Mouse (Mus musculus) forebrain, embryonic 10.5 days (tissue): ENCODE measurements at regions not wholly inside any gene's neighbourhood (a gene's known extent, or its start where the extent isn't known, plus 50 kb on each side); places are given as distances from the start of the nearest gene placed in this dataset.

Experiments used
- DNase-seq: peaks from one replicate; pipeline ENCODE4 v3.0.0-alpha.2; 2017; ENCODE audit warnings: low spot score; ENCODE audit errors: extremely low spot score
- H3K27ac ChIP-seq: fragments of 300-500 bp; sonication (generic); 2 replicates; pipeline ENCODE4 v1.5.1; 2016; ENCODE audit warnings: mild to moderate bottlenecking
- H3K27me3 ChIP-seq: fragments of 300-500 bp; sonication (generic); 2 replicates; pipeline ENCODE4 v1.6.1; 2016; ENCODE audit warnings: mild to moderate bottlenecking; ENCODE audit not compliant: poor library complexity, severe bottlenecking
- H3K36me3 ChIP-seq: fragments of 300-500 bp; sonication (generic); replicated peaks from 2 replicates; pipeline ENCODE4 v1.6.1; 2016; ENCODE audit warnings: mild to moderate bottlenecking, moderate library complexity
- H3K4me1 ChIP-seq: fragments of 300-500 bp; sonication (generic); 2 replicates; pipeline ENCODE4 v1.6.1; 2016
- H3K4me3 ChIP-seq: fragments of 300-500 bp; sonication (generic); 2 replicates; pipeline ENCODE4 v1.5.1; 2016; ENCODE audit warnings: mild to moderate bottlenecking, moderate library complexity
- H3K9me3 ChIP-seq: fragments of 300-500 bp; sonication (generic); 2 replicates; pipeline ENCODE4 v1.6.1; 2016; ENCODE audit warnings: mild to moderate bottlenecking, moderate library complexity
- WGBS: fragments of 180-500 bp; shearing (Covaris S2); methylation state at CpG from one replicate; pipeline ENCODE4 v1.1.7; 2016; 5-methylcytosine and 5-hydroxymethylcytosine counted together

DNA sequence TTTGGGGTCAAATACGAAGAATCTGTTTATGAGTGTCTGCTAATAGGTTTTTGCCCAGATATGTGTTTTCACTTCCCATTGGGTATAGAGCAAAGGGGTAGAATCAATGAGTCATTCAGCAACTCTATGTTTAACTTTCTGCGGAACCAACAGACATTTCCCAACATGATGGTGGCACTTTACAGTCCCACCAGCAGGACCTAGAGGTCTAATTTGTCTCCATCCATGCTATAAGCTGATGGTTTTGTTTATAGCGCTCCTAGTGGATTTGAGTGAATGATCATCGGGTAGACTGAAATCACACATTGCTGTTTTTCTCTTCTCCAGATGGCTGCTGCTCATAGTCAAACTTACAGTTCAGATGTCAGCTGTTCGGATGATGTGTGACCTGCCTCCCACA, 99.7 kb upstream of the Arid5b start:
- no peak overlapping the region for H3K4me3 ChIP-seq
- no peak for DNase-seq
- 94% methylated on average over 5 of the region's 5 CpGs for WGBS
- no peaks in the 10 kb centered on the region for H3K4me1 ChIP-seq
- no peaks in the 10 kb centered on the region for H3K27me3 ChIP-seq
- H3K27ac ChIP-seq = no peak overlapping the region
- no peaks in the 10 kb centered on the region for H3K36me3 ChIP-seq
- H3K9me3 ChIP-seq = no peaks in the 10 kb centered on the region

GRCm38 (mm10) chr10:68377479-68377878, 98.9 kb upstream of the Arid5b start:
- no peaks in the 10 kb centered on the region for H3K9me3 ChIP-seq
- no peaks in the 10 kb centered on the region for H3K27me3 ChIP-seq
- no peaks in the 10 kb centered on the region for H3K36me3 ChIP-seq
- H3K4me3 ChIP-seq = no peak overlapping the region
- no peaks in the 10 kb centered on the region for H3K4me1 ChIP-seq
- no peak for DNase-seq
- WGBS = 96% methylated on average over 4 of the region's 4 CpGs
- no peak overlapping the region for H3K27ac ChIP-seq

GRCm38 (mm10) chr10:68373875-68374274, 95.3 kb upstream of the Arid5b start:
- WGBS = 90% methylated on average over 5 of the region's 5 CpGs

DNA sequence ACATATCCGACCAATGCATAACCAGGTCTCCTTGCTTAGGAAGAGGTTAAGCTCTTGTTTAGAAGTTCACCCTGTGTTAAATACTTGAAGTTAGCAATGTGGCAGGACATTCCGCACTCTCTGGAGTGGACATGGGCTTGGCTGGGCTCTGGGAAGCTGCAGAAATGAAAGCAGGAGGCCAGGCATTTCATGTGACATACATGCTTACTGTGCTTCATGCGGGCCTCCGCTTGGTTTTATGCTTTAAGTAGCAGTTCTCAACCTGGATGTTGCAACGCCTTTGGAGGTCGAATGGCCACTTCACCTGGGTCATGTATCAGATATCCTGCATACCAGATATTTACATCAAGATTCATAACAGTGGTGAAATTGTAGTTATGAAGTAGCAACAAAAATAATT, 93.2 kb upstream of the Arid5b start:
- Histone ChIP-seq H3K9me3 (no peaks in the 10 kb centered on the region), H3K27me3 (no peaks in the 10 kb centered on the region), H3K4me3 (no peak overlapping the region), H3K36me3 (no peaks in the 10 kb centered on the region), H3K27ac (no peak overlapping the region), H3K4me1 (no peaks in the 10 kb centered on the region)
- WGBS = 93% methylated on average over 6 of the region's 6 CpGs
- DNase-seq = no peak

More at GRCm38 (mm10) chr10:68373875-68374274, 95.3 kb upstream of the Arid5b start:
- no peaks in the 10 kb centered on the region for H3K27me3 ChIP-seq
- no peak overlapping the region for H3K27ac ChIP-seq
- H3K9me3 ChIP-seq = no peaks in the 10 kb centered on the region
- no peak overlapping the region for H3K4me3 ChIP-seq
- DNase-seq = no peak
- no peaks in the 10 kb centered on the region for H3K36me3 ChIP-seq
- H3K4me1 ChIP-seq = no peaks in the 10 kb centered on the region

DNA sequence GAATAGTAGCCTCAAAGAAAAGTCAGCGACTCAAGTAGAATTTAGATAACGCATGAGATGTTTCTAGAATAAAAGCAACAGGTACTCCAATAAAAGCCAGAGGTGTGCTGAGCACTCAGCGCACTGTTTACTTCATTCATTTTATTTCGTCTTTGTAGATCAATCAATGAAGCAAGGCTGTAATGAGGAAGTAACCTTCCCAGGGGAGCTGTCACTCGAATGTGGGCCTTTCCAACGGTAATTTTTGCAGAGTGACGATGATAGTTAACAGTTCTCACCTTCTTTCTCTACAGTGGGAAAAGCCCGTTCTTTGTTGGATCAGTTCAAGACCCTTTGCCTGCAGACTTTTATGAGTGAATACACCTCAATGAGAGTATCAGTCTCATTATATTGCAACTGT, 92.4 kb upstream of the Arid5b start:
- WGBS = 92% methylated on average over 8 of the region's 8 CpGs
- Histone ChIP-seq H3K4me1 (no peaks in the 10 kb centered on the region), H3K36me3 (no peaks in the 10 kb centered on the region), H3K4me3 (no peak overlapping the region), H3K27me3 (no peaks in the 10 kb centered on the region), H3K27ac (no peak overlapping the region), H3K9me3 (no peaks in the 10 kb centered on the region)
- no peak for DNase-seq

DNA sequence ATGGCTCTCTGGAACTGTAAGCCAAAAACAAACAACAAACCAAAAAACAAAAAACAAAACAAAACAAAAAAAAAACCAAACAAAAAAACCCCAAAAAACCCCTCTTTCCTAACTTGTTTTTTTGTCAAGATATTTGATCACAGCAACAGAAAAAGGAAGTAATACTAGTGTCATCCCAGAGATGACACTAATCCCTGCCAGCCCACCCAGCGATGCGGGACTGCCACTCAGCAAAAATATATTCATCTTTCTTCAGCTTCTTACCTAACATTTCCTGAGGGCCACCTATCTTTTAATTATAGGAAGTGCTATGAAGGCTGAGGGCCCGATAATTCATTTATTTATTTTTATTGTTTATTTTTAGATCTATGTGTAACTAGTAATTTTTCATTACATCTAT, 88.3 kb upstream of the Arid5b start:
- H3K4me3 ChIP-seq = no peak overlapping the region
- no peaks in the 10 kb centered on the region for H3K4me1 ChIP-seq
- no peaks in the 10 kb centered on the region for H3K36me3 ChIP-seq
- no peaks in the 10 kb centered on the region; the same call in 1 of the 2 replicates for H3K9me3 ChIP-seq
- DNase-seq = no peak
- H3K27ac ChIP-seq = no peak overlapping the region
- no peaks in the 10 kb centered on the region for H3K27me3 ChIP-seq
- WGBS = 96% methylated on average over 3 of the region's 3 CpGs

DNA sequence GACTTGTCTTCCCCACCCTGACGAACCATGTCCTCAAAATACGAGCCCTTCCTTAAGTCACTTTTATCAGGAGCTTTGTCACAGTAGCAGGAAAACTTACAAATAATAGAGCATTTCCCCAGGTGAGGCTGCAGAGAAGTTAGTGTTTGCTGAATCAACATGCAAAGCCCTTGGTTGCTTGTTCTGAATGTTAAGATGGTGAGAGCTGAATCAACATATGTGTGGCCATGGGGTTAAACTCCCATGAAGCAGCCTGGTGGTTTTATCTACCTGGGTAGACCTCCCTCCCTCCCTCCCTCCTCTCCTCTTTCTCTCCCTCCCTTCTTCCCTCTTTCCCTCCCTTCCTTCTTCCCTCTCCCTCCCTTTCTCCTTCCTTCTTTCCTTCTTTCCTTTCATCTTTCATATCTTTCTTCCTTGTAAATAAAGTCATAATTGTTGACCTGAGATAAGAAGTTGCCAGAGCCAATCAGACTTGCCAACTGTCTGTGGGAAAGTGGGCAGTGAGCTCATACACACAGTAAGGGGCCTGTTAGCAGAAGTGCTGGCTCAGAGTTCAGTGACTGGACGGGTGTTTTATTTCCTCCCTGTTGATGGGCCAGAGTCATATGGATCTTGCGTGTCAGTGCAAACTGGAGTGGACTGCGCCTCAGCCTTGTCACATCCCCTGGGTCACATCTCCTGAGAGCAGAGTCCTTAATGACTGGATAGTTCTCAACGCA, 82.4 kb upstream of the Arid5b start:
- Histone ChIP-seq H3K4me1 (peaks cover 7% of the 10 kb centered on the region), H3K27me3 (no peaks in the 10 kb centered on the region), H3K27ac (no peak overlapping the region), H3K36me3 (no peaks in the 10 kb centered on the region), H3K4me3 (no peak overlapping the region), H3K9me3 (no peaks in the 10 kb centered on the region; the same call in 1 of the 2 replicates)
- 84% methylated on average over 6 of the region's 6 CpGs for WGBS
- no peak for DNase-seq

GRCm38 (mm10) chr10:68359135-68359534, 80.6 kb upstream of the Arid5b start:
- H3K4me1 ChIP-seq = peaks cover 25% of the 10 kb centered on the region
- no peak for DNase-seq
- H3K27me3 ChIP-seq = no peaks in the 10 kb centered on the region
- WGBS = 98% methylated on average over 2 of the region's 2 CpGs
- H3K36me3 ChIP-seq = no peaks in the 10 kb centered on the region
- H3K27ac ChIP-seq = no peak overlapping the region
- no peaks in the 10 kb centered on the region for H3K9me3 ChIP-seq
- H3K4me3 ChIP-seq = no peak overlapping the region

- no peak for DNase-seq
- no peaks in the 10 kb centered on the region for H3K9me3 ChIP-seq
- WGBS = 80% methylated on average over 6 of the region's 6 CpGs
- no peaks in the 10 kb centered on the region for H3K36me3 ChIP-seq
- H3K4me3 ChIP-seq = no peak overlapping the region
- no peaks in the 10 kb centered on the region for H3K27me3 ChIP-seq
- no peak overlapping the region for H3K27ac ChIP-seq
- peaks cover 44% of the 10 kb centered on the region for H3K4me1 ChIP-seq
Measured at GRCm38 (mm10) chr10:68356973-68357372, 78.4 kb upstream of the Arid5b start.

DNA sequence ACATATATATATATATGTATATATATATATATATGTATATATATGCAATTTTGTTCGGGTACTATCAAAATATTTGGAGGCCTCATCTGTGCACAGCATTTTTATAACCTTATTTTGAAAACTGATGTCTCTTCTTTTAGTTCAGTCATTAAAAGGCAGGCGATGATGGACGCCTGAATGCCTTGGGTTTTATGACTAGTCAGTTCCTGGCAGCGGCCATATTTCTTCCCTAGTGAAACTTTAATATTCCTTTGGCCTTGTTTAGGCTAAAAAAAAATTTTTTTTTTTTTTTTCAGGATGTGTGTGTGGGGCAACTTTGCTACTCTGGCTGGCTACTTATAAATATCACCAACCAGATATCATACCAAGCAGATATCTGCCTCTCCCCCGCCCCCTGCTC, 78.0 kb upstream of the Arid5b start:
- Histone ChIP-seq H3K27ac (no peak overlapping the region), H3K4me3 (no peak overlapping the region), H3K36me3 (no peaks in the 10 kb centered on the region), H3K27me3 (no peaks in the 10 kb centered on the region), H3K4me1 (peaks cover 47% of the 10 kb centered on the region), H3K9me3 (no peaks in the 10 kb centered on the region)
- WGBS = 90% methylated on average over 5 of the region's 5 CpGs
- no peak for DNase-seq

GRCm38 (mm10) chr10:68356093-68356485, 77.5 kb upstream of the Arid5b start:
- no peak overlapping the region for H3K4me3 ChIP-seq
- WGBS = 43% methylated on average over 6 of the region's 6 CpGs
- H3K27me3 ChIP-seq = no peaks in the 10 kb centered on the region
- no peaks in the 10 kb centered on the region for H3K36me3 ChIP-seq
- H3K4me1 ChIP-seq = peaks cover 47% of the 10 kb centered on the region
- H3K9me3 ChIP-seq = no peaks in the 10 kb centered on the region
- peak overlapping the region; percentile 53; the same call in 1 of the 2 replicates for H3K27ac ChIP-seq
- DNase-seq = no peak

DNA sequence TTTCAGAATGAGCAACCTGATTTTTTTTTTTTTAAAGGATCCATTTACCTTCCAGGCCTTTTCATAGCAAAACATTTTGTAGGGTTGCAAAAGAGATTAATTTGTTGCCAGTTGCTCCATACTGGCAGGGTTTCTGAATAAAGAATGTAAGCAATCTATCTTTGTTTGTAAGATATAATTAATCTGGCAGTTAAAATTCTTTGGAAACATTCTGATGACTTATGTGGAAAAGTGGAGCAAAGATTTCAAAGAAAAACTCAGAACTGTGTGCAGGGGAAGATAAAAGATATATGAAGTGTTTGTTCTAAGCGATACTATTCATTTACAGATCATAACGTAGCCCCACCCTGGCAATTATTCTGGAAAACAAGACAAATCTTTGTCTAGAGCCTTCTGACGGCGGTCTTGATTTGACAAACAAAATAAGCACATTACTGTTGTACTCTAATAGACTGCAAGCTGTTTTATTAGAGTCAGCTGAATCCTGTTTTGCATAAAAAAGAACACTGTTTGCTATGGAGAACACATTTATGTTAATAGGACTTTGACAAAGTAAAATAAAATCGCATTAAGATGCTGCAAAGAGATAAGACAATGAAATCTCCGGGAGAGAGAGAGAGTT, 77.0 kb upstream of the Arid5b start:
- Histone ChIP-seq H3K9me3 (no peaks in the 10 kb centered on the region), H3K27ac (peak overlapping the region; percentile 53; the same call in 1 of the 2 replicates), H3K4me1 (peaks cover 47% of the 10 kb centered on the region), H3K4me3 (no peak overlapping the region), H3K27me3 (no peaks in the 10 kb centered on the region), H3K36me3 (no peaks in the 10 kb centered on the region)
- WGBS = 35% methylated on average over 6 of the region's 6 CpGs
- DNase-seq = no peak

GRCm38 (mm10) chr10:68354335-68355231, 76.0 kb upstream of the Arid5b start:
- H3K27ac ChIP-seq = 0 out of 2 replicates have a peak overlapping the region, but pooled peaks have one; percentile 51
- WGBS = 42% methylated on average over 7 of the region's 8 CpGs
- no peaks in the 10 kb centered on the region for H3K36me3 ChIP-seq
- H3K4me3 ChIP-seq = no peak overlapping the region
- peaks cover 47% of the 10 kb centered on the region for H3K4me1 ChIP-seq
- no peaks in the 10 kb centered on the region for H3K9me3 ChIP-seq
- H3K27me3 ChIP-seq = no peaks in the 10 kb centered on the region
- no peak for DNase-seq
